In the genomic region with DNA sequence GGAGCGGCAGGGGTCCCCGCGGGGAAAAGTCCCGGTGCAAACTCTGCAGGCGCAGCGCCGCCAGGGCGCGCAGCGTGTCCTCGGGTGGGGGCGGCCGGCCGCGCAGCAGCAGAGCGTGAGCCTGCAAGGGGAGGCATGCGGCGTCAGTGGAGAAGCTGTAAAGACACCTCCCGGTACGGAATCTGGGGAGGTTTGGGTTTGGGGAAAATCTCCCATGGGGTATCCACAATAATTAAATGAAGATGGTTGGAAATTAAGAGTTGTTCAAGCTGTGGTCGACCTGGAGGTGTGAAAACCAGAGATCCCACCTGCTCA, we compare ENCODE assay signal across 9 mouse cellular contexts. TPM values are rescaled to one million over a fixed set of nuclear protein-coding genes. Genes with fewer than 3 reads are reported as not detected.
DNase-seq lines count a peak whose midpoint lies in the region; ATAC-seq lines count a peak whose summit lies in the region.
"Had no signal": no experiment of that assay in that cellular context is flagged by ENCODE, and none has a peak within 500 bp of the region (broad histone marks: within the 10 kb centered on the region; RNA-seq: fewer than 3 reads in every experiment).

No protein-coding gene starts in this region.

- H3K9ac ChIP-seq in limb, embryonic 13.5 days: peak overlapping the region; percentile 65
- H3K9ac ChIP-seq in neural tube, embryonic 15.5 days (replicated peaks): no peak overlapping the region

- no peak for ATAC-seq in CD4-positive, CD25-positive, alpha-beta regulatory T cell, adult 4 months
- no peak for ATAC-seq in megakaryocyte, adult 5-6 weeks (ENCODE audit: poor library complexity, severe bottlenecking)
- ATAC-seq in limb, embryonic 13.5 days (ENCODE audit: low FRiP score, low read depth): no peak
- ATAC-seq in neural tube, embryonic 15.5 days (ENCODE audit: low FRiP score): no peak

- no peaks in the 10 kb centered on the region for H3K36me3 ChIP-seq in megakaryocyte, embryonic 14.5 days (replicated peaks; ENCODE audit: low read length)
- H3K36me3 ChIP-seq in limb, embryonic 13.5 days: peaks cover 34% of the 10 kb centered on the region
- peaks cover 37% of the 10 kb centered on the region for H3K36me3 ChIP-seq in neural tube, embryonic 15.5 days

- H3K4me3 ChIP-seq in megakaryocyte, embryonic 14.5 days (replicated peaks): peak overlapping the region; percentile 23
- peak overlapping the region; percentile 45 for H3K4me3 ChIP-seq in limb, embryonic 13.5 days
- H3K4me3 ChIP-seq in neural tube, embryonic 15.5 days (replicated peaks): peak overlapping the region; percentile 22; the same call in 1 of the 2 replicates

- peaks cover 37% of the 10 kb centered on the region for H3K4me1 ChIP-seq in megakaryocyte, embryonic 14.5 days
- H3K4me1 ChIP-seq in limb, embryonic 13.5 days: peaks cover 19% of the 10 kb centered on the region
- peaks cover 19% of the 10 kb centered on the region for H3K4me1 ChIP-seq in neural tube, embryonic 15.5 days

- WGBS in limb, embryonic 13.5 days: 5% methylated on average over 21 of the region's 21 CpGs
- WGBS in neural tube, embryonic 15.5 days: 10% methylated on average over 21 of the region's 21 CpGs

- no peaks in the 10 kb centered on the region for H3K9me3 ChIP-seq in megakaryocyte, embryonic 14.5 days
- H3K9me3 ChIP-seq in limb, embryonic 13.5 days: no peaks in the 10 kb centered on the region
- H3K9me3 ChIP-seq in neural tube, embryonic 15.5 days (replicated peaks): no peaks in the 10 kb centered on the region

- no peak overlapping the region for H3K27ac ChIP-seq in limb, embryonic 13.5 days
- no peak overlapping the region for H3K27ac ChIP-seq in neural tube, embryonic 15.5 days (replicated peaks)

- peak; percentile 46 for DNase-seq in CD4-positive, CD25-positive, alpha-beta regulatory T cell, adult 2 months (ENCODE audit: low read depth, low spot score)
- no peak for DNase-seq in adrenal gland, postnatal 10 days
- no peak for DNase-seq in retina, postnatal 1 day
- DNase-seq: kidney, postnatal 25 days had no signal

- H3K27me3 ChIP-seq in megakaryocyte, embryonic 14.5 days (replicated peaks): peaks cover 89% of the 10 kb centered on the region
- H3K27me3 ChIP-seq in limb, embryonic 13.5 days: peaks cover 91% of the 10 kb centered on the region
- H3K27me3 ChIP-seq in neural tube, embryonic 15.5 days (replicated peaks): peaks cover 79% of the 10 kb centered on the region

- peak overlapping the region; percentile 76 for H3K4me2 ChIP-seq in limb, embryonic 13.5 days (replicated peaks)
- peak overlapping the region; percentile 47 for H3K4me2 ChIP-seq in neural tube, embryonic 15.5 days

RNA-seq across cellular contexts. Expression of a gene that starts 6.0 kb away (rescaled TPM):
- under 1 TPM in 1 of 2 experiments, not detected in 1; 0.17 TPM for polyA plus RNA-seq in CD4-positive, CD25-positive, alpha-beta regulatory T cell, adult 4 months (2017; shearing (Covaris generic))
- 0.72 and 0.89 TPM in 2 replicates for polyA plus RNA-seq in megakaryocyte, embryonic 14.5 days (2012; ENCODE audit: insufficient read depth, low replicate concordance)
- total RNA-seq in megakaryocyte, adult 5-6 weeks (2015): not detected in 2 replicates
- total RNA-seq in megakaryocyte, adult 5-6 weeks (2017): 0.07 TPM in 1 of 2 replicates, not detected in the other
- 0.27 and 0.46 TPM in 2 replicates for polyA plus RNA-seq in limb, embryonic 13.5 days (2015; fragmentation: Nextera tagmentation; extraction: Ambion mirVana)
- 11.2 and 12.3 TPM in 2 replicates for polyA plus RNA-seq in neural tube, embryonic 15.5 days (2015; fragmentation: Nextera tagmentation; extraction: Ambion mirVana)
- total RNA-seq in adrenal gland, postnatal 10 days (2021): 10 to 100 TPM; 12.1 to 15.9 TPM

RNA-seq across cellular contexts. Expression of a gene that starts 6.8 kb away (rescaled TPM):
- polyA plus RNA-seq in CD4-positive, CD25-positive, alpha-beta regulatory T cell, adult 4 months (2017; shearing (Covaris generic)): not detected
- polyA plus RNA-seq in megakaryocyte, embryonic 14.5 days (2012; ENCODE audit: insufficient read depth, low replicate concordance): 2.3 and 6.6 TPM in 2 replicates
- 0.96 and 1.6 TPM in 2 replicates for total RNA-seq in megakaryocyte, adult 5-6 weeks (2015)
- total RNA-seq in megakaryocyte, adult 5-6 weeks (2017): 1.8 and 3.8 TPM in 2 replicates
- polyA plus RNA-seq in limb, embryonic 13.5 days (2015; fragmentation: Nextera tagmentation; extraction: Ambion mirVana): 6.6 and 7.3 TPM in 2 replicates
- 9.2 and 9.5 TPM in 2 replicates for polyA plus RNA-seq in neural tube, embryonic 15.5 days (2015; fragmentation: Nextera tagmentation; extraction: Ambion mirVana)
- total RNA-seq in adrenal gland, postnatal 10 days (2021): 10 to 100 TPM; 26.2 to 40.8 TPM

RNA-seq across cellular contexts. Expression of a gene that starts 8.6 kb away (rescaled TPM):
- polyA plus RNA-seq in CD4-positive, CD25-positive, alpha-beta regulatory T cell, adult 4 months (2017; shearing (Covaris generic)): 1 to 10 TPM; 1.4 to 3.5 TPM
- polyA plus RNA-seq in megakaryocyte, embryonic 14.5 days (2012; ENCODE audit: insufficient read depth, low replicate concordance): not detected in 2 replicates
- total RNA-seq in megakaryocyte, adult 5-6 weeks (2015): not detected in 2 replicates
- not detected in 2 replicates for total RNA-seq in megakaryocyte, adult 5-6 weeks (2017)
- 7.3 and 7.4 TPM in 2 replicates for polyA plus RNA-seq in limb, embryonic 13.5 days (2015; fragmentation: Nextera tagmentation; extraction: Ambion mirVana)
- 49.9 and 60.7 TPM in 2 replicates for polyA plus RNA-seq in neural tube, embryonic 15.5 days (2015; fragmentation: Nextera tagmentation; extraction: Ambion mirVana)
- 1 to 10 TPM; 6.9 to 7.2 TPM for total RNA-seq in adrenal gland, postnatal 10 days (2021)

RNA-seq across cellular contexts. Expression of a gene that starts 10.9 kb away (rescaled TPM):
- polyA plus RNA-seq in CD4-positive, CD25-positive, alpha-beta regulatory T cell, adult 4 months (2017; shearing (Covaris generic)): 1 to 10 TPM in 1 of 2 experiments, under 1 TPM in 1; 0.36 to 2.0 TPM
- 0.13 TPM in 1 of 2 replicates, not detected in the other for polyA plus RNA-seq in megakaryocyte, embryonic 14.5 days (2012; ENCODE audit: insufficient read depth, low replicate concordance)
- total RNA-seq in megakaryocyte, adult 5-6 weeks (2015): 0.11 TPM in 1 of 2 replicates, not detected in the other
- 0.07 and 0.37 TPM in 2 replicates for total RNA-seq in megakaryocyte, adult 5-6 weeks (2017)
- polyA plus RNA-seq in limb, embryonic 13.5 days (2015; fragmentation: Nextera tagmentation; extraction: Ambion mirVana): 0.10 TPM in 1 of 2 replicates, not detected in the other
- polyA plus RNA-seq in neural tube, embryonic 15.5 days (2015; fragmentation: Nextera tagmentation; extraction: Ambion mirVana): 0.51 and 0.70 TPM in 2 replicates
- total RNA-seq in adrenal gland, postnatal 10 days (2021): under 1 TPM; 0.78 to 1.00 TPM

RNA-seq across cellular contexts. Expression of a gene that starts 44.6 kb away (rescaled TPM):
- polyA plus RNA-seq in CD4-positive, CD25-positive, alpha-beta regulatory T cell, adult 4 months (2017; shearing (Covaris generic)): 10 to 100 TPM; 24.9 to 34.0 TPM
- polyA plus RNA-seq in megakaryocyte, embryonic 14.5 days (2012; ENCODE audit: insufficient read depth, low replicate concordance): 63.2 and 80.7 TPM in 2 replicates
- total RNA-seq in megakaryocyte, adult 5-6 weeks (2015): 14.5 and 15.2 TPM in 2 replicates
- 32.2 and 34.4 TPM in 2 replicates for total RNA-seq in megakaryocyte, adult 5-6 weeks (2017)
- 70.5 and 71.1 TPM in 2 replicates for polyA plus RNA-seq in limb, embryonic 13.5 days (2015; fragmentation: Nextera tagmentation; extraction: Ambion mirVana)
- polyA plus RNA-seq in neural tube, embryonic 15.5 days (2015; fragmentation: Nextera tagmentation; extraction: Ambion mirVana): 68.4 and 73.7 TPM in 2 replicates
- total RNA-seq in adrenal gland, postnatal 10 days (2021): 10 to 100 TPM; 42.6 to 44.6 TPM
